Mouse (Mus musculus) layer of hippocampus, postnatal 10 days (tissue): Measurements from ENCODE around the gene Sfxn1. TPM values are rescaled to one million over a fixed set of nuclear protein-coding genes. Genes with fewer than 3 reads are reported as not detected.
A peak's percentile ranks its signal among the peaks of the same experiment; 100 is the strongest.

Experiments
- DNase-seq, 2 experiments: peaks; one replicate each; pipeline ENCODE4 v3.0.0; 2021; ENCODE audit warnings: low spot score in 2 of 2
- total RNA-seq, 2 experiments: library from RNA; stranded (reverse); gene quantifications; 2 replicates each; pipeline ENCODE4 v1.2.3; 2021

Sfxn1 gene
- total RNA-seq, 2 experiments from 2014 or later, result 74.3 to 80.2 TPM

GRCm38 (mm10) chr13:54115779-54116178 is 44.1 kb downstream of the Sfxn1 start:
- DNase-seq, result no peak

GRCm38 (mm10) chr13:54118355-54118754 is 46.7 kb downstream of the Sfxn1 start:
- DNase-seq, result no peak

GRCm38 (mm10) chr13:54137756-54138410 is 66.2 kb downstream of the Sfxn1 start:
- peak in 1 of 2 experiments; percentile 23 for DNase-seq

- DNase-seq, result no peak
Observed at GRCm38 (mm10) chr13:54143788-54144187, 72.1 kb downstream of the Sfxn1 start.

- DNase-seq, result no peak
Observed at GRCm38 (mm10) chr13:54144624-54145023, 73.0 kb downstream of the Sfxn1 start.

- DNase-seq, result no peak
Observed at GRCm38 (mm10) chr13:54147328-54147727, 75.7 kb downstream of the Sfxn1 start.

GRCm38 (mm10) chr13:54152421-54152820 is 80.8 kb downstream of the Sfxn1 start:
- no peak for DNase-seq

GRCm38 (mm10) chr13:54152911-54153310 is 81.2 kb downstream of the Sfxn1 start:
- DNase-seq, result no peak

- DNase-seq, result no peak
Observed at GRCm38 (mm10) chr13:54153672-54154218, 82.1 kb downstream of the Sfxn1 start.

GRCm38 (mm10) chr13:54155822-54156221 is 84.2 kb downstream of the Sfxn1 start:
- no peak for DNase-seq

Other genes starting within 250 kb of the Sfxn1 start
- gene Drd1, start 16.2 kb upstream of the Sfxn1 start, total RNA-seq, result 1 to 10 TPM; 4.1 to 5.5 TPM
- gene Hrh2, start 120.3 kb downstream of the Sfxn1 start, total RNA-seq, result 1 to 10 TPM; 4.4 to 4.7 TPM